Mouse (Mus musculus) myocyte (in vitro differentiated cells): ENCODE measurements around the gene Ank.

Source experiments
- CEBPB ChIP-seq: IDR thresholded peaks from 2 replicates; pipeline ENCODE4 v1.6.1; 2011; ENCODE audit warnings: mild to moderate bottlenecking, moderate library complexity; ENCODE audit not compliant: poor library complexity, insufficient read depth, severe bottlenecking
- MAX ChIP-seq: IDR thresholded peaks from one replicate; pipeline ENCODE4 v1.6.1; 2011; ENCODE audit warnings: low read depth, mild to moderate bottlenecking, control low read depth
- USF1 ChIP-seq: IDR thresholded peaks from one replicate; pipeline ENCODE4 v1.6.1; 2011; ENCODE audit warnings: low read depth, mild to moderate bottlenecking, control low read depth, moderate library complexity

DNA sequence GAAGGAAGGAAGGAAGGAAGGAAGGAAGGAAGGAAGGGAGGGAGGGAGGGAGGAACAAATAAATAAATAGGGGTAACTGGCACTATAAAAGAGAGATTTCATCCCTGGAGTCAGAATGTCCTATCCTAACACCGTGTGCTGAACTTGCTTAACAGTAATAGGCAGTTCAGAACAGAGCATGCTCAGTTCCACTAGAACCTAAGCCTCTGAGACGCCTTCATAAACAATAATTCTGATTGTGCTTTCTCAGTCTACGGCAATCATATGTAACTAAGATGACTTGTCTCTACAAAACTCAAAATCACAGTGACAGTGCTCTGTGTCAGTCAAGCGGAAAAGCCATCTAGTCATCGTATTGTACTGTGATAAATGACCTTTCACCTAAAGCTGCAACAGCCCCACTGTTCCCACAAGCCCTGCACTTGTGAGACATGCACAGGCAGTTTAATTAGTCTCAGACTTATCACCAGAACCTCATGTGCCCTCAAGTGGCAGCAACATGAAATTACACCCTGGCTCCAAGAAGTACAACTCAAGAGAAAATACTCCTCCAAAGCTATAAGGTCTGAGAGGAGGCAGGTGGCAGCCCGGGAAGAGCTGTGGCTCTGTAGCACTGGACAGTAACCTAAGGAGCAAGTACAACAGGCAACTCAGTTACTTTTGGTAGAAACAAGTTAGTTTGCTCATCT lies 146.2 kb downstream of the Ank start:
- TF ChIP-seq USF1: no peak
- no peak for TF ChIP-seq CEBPB
- TF ChIP-seq MAX: no peak
